Mouse (Mus musculus) adrenal gland, postnatal 0 days (tissue): Measurements from ENCODE around the gene Cdhr1. TPM values are rescaled to one million over a fixed set of nuclear protein-coding genes. Genes with fewer than 3 reads are reported as not detected.

ENCODE experiments used
- polyA plus RNA-seq: library from polyadenylated mRNA; unstranded; fragments of >200 nt; fragmentation: Nextera tagmentation; extraction: Ambion mirVana; gene quantifications from 2 replicates; pipeline ENCODE4 v1.2.1, GENCODE M21; 2015

The Cdhr1 gene
- 0.17 and 0.28 TPM in 2 replicates for polyA plus RNA-seq

GRCm38 (mm10) chr14:37097956-37098530 is at the start of gene Cdhr1:
Gene Cdhr1, minus strand, starts transcription at chr14:37098347.

GRCm38 (mm10) chr14:37135127-37135593 is 37.0 kb upstream of the Cdhr1 start, which contains the start of gene Ghitm:
Gene Ghitm, minus strand, starts transcription at chr14:37135272.

DNA sequence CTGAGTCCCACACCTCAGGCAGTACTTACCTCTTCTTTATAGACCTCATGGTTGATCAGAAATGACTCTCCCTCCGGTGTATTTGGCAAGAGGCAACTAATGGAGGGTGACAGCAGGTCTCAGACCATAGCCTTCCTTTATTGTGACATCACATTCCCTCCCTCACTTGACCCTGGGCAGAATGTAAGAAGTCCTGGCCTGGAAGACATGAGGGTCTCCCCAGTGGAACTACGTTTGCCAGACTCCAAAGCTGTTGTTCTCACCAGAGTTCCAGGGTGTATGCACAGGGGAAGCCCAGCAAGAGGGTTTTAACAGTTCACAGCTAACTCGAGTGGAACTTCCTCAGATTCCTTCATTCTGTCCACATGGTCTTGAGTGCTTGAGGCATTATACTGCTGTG is 15.8 kb upstream of the Cdhr1 start, which contains the start of gene 2610528A11Rik:
Gene 2610528A11Rik, minus strand, starts transcription at position 101 of the 400 bp plus-strand sequence.

GRCm38 (mm10) chr14:37067629-37068028 is 30.5 kb downstream of the Cdhr1 start, which contains the start of gene Lrit2:
Gene Lrit2, plus strand, starts transcription at chr14:37067929.

DNA sequence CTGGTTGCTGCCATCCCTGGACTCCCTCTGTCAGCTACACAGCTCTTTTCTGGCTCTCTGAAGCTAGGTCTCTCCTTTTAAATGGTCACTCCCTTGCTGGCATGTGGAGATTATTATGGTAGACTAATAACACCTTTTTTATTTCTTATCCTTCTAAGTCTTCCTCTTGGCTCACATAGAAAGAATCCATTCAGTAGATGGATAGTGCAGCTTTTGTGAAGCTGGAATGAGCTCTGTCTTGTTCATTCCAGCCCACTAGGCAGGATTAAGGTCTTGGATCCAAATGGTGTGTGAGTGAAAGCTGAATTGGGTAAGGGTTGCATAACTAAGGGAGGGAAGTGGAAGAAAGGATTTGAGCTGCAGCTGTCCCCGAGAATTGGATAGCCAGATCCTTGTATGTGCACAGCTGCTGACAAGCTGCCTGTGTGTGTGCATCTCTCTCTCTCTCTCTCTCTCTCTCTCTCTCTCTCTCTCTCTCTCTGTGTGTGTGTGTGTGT is 49.2 kb downstream of the Cdhr1 start, which contains the start of gene Rgr:
Gene Rgr, minus strand, starts transcription at position 51 of the 497 bp plus-strand sequence.

Other genes with a start within 250 kb of the Cdhr1 start
- 26.7 and 27.5 TPM in 2 replicates for gene Ccser2, start 129.6 kb downstream of the Cdhr1 start, polyA plus RNA-seq
- gene Rgr, start 49.4 kb downstream of the Cdhr1 start, polyA plus RNA-seq, result not detected in 2 replicates
- gene Lrit1, start 43.5 kb downstream of the Cdhr1 start, polyA plus RNA-seq, result not detected in 2 replicates
- not detected in 2 replicates for gene Lrit2, start 30.4 kb downstream of the Cdhr1 start, polyA plus RNA-seq
- gene 2610528A11Rik, start 15.7 kb upstream of the Cdhr1 start, polyA plus RNA-seq, result 0.35 and 0.73 TPM in 2 replicates
- gene Ghitm, start 36.9 kb upstream of the Cdhr1 start, polyA plus RNA-seq, result 399 and 535 TPM in 2 replicates